Mouse (Mus musculus) NIH3T3 (cell line): ENCODE results near the gene Kirrel2.
A peak's percentile ranks its signal among the peaks of the same experiment; 100 is the strongest.
"Not testable (repeated sequence)": the region's sequence is repeated elsewhere in the genome, so short reads cannot be mapped to it uniquely, and the experiment has no call there.

Experiments used
- DNase-seq: peaks from one replicate; pipeline ENCODE4 v3.0.0-alpha.2; 2012; ENCODE audit warnings: low read depth

The Kirrel2 gene

GRCm38 (mm10) chr7:30457629-30458330, at the start of gene Kirrel2, which contains the start of gene Nphs1:
Gene Kirrel2 (minus strand): TSS chr7:30457690.
Gene Nphs1 (plus strand): TSS chr7:30458315.
- no peak for DNase-seq

GRCm38 (mm10) chr7:30501159-30501558, 43.7 kb upstream of the Kirrel2 start:
- DNase-seq: peak; percentile 34

- DNase-seq: peak; percentile 10
Measured at GRCm38 (mm10) chr7:30495506-30496042, 38.1 kb upstream of the Kirrel2 start.

GRCm38 (mm10) chr7:30493401-30493931, 36.0 kb upstream of the Kirrel2 start, which contains the start of gene Prodh2:
Gene Prodh2 (plus strand): TSS chr7:30493622.
- no peak for DNase-seq

GRCm38 (mm10) chr7:30492765-30493164, 35.3 kb upstream of the Kirrel2 start:
- peak; percentile 88 for DNase-seq

GRCm38 (mm10) chr7:30490957-30491307, 33.4 kb upstream of the Kirrel2 start:
- DNase-seq: peak; percentile 21

GRCm38 (mm10) chr7:30490251-30490956, 32.9 kb upstream of the Kirrel2 start:
- peak; percentile 72 for DNase-seq

- DNase-seq: peak; percentile 76
Measured at GRCm38 (mm10) chr7:30484250-30484649, 26.8 kb upstream of the Kirrel2 start.

- DNase-seq: peak; percentile 48
Measured at GRCm38 (mm10) chr7:30477415-30478381, 20.2 kb upstream of the Kirrel2 start.

- not testable (repeated sequence) for DNase-seq
Measured at GRCm38 (mm10) chr7:30476136-30476535, 18.6 kb upstream of the Kirrel2 start.

- DNase-seq: no peak
Measured at GRCm38 (mm10) chr7:30474999-30475398, 17.5 kb upstream of the Kirrel2 start.

- peak; percentile 51 for DNase-seq
Measured at GRCm38 (mm10) chr7:30472411-30472810, 14.9 kb upstream of the Kirrel2 start.

- DNase-seq: no peak
Measured at GRCm38 (mm10) chr7:30464816-30465300, 7.4 kb upstream of the Kirrel2 start.

- no peak for DNase-seq
Measured at GRCm38 (mm10) chr7:30463996-30464395, 6.5 kb upstream of the Kirrel2 start.

- no peak for DNase-seq
Measured at GRCm38 (mm10) chr7:30463568-30463967, 6.1 kb upstream of the Kirrel2 start.

GRCm38 (mm10) chr7:30459484-30459883, 2.0 kb upstream of the Kirrel2 start:
- DNase-seq: no peak

GRCm38 (mm10) chr7:30456911-30457628, 420 bp downstream of the Kirrel2 start:
- no peak for DNase-seq

- DNase-seq: no peak
Measured at GRCm38 (mm10) chr7:30456487-30456886, 1.0 kb downstream of the Kirrel2 start.

- no peak for DNase-seq
Measured at GRCm38 (mm10) chr7:30454259-30454658, 3.2 kb downstream of the Kirrel2 start.

GRCm38 (mm10) chr7:30453766-30454165, 3.7 kb downstream of the Kirrel2 start:
- DNase-seq: no peak

- no peak for DNase-seq
Measured at GRCm38 (mm10) chr7:30453327-30453726, 4.2 kb downstream of the Kirrel2 start.
